Mouse (Mus musculus) R1 (cell line): ENCODE results near the gene Hnrnpa1.

Experiments used
- DNase-seq: peaks from one replicate; pipeline ENCODE4 v3.0.0-alpha.2; 2018; ENCODE audit warnings: low read depth, low spot score

Gene Hnrnpa1

DNA sequence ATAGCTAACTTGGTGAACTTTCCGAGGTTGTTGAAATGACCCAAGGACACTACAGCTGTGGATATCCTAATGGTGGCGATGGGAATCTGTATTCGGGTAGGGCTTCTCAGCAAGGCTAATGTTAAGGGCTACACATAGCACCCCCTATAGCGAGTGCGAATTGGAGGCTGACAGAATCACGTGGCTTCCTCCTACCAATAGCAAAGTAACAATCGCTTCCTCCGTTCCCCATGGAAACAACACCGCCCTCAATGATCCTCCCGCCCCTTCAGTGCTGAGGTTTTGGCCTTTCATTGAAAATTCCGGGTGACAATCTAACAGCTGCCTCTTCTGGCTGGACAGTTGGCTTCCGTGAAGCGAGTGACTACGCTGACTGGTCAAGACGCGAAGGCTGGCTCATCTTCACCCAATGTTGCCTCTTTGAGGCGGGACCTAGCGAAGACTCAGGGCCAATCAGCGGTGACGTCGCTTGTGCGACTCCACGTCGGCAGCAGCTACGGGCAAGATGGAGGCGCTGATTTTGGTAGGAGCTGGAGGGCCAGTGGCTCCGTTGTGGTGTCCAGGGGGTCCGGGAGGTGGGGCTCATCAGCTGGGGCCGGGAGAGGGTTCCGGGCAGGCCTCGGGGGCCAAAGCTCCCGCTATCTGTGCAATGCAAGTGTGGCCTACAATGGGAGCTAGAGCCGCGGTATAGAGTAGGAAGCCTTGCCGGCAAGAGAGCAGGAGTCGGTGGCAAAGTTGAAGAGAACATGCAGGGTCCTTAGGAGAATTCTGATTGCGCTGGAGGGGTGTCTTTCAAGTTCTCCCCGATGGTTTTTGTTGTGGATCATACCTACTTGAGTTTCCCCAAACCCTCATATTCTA lies 32.4 kb downstream of the Hnrnpa1 start, which contains the start of gene Copz1:
Copz1 (plus strand) TSS at position 296 of the 861 bp plus-strand sequence.
- peak; percentile 100 for DNase-seq

DNA sequence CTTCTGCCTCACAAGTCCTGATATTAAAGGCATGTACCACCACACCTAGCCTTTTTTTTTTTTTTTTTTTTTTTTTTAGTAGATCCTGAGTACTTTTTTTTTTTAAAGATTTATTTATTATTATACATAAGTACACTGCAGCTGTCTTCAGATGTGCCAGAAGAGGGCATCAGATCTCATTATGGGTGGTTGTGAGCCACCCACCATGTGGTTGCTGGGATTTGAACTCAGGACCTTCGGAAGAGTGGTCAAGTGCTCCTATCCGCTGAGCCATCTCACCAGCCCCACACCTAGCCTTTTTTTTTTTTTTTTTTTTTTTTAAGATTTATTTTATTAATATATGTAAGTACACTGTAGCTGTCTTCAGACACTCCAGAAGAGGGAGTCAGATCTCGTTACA lies 35.7 kb downstream of the Hnrnpa1 start:
- DNase-seq, result peak; percentile 50

DNA sequence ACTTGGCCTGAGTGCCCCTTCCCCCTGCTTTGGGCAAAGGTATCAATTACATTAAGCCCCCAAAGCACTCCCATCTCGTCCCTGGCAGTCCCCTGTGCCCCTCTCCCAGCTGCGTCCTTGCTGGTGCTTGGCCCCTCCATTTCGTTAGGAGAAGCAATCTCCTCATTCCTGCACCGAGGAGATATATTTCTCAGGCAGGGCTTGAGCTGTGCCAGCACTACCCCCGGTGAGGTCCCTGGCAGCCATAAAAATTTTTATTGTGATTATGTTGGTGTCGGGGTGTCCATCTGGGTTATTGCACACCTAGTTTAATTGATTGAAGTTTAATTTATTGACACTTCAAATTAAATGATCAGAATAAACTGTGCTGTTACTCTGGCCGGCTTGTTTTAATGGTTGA lies 37.7 kb downstream of the Hnrnpa1 start:
- DNase-seq, result no peak

DNA sequence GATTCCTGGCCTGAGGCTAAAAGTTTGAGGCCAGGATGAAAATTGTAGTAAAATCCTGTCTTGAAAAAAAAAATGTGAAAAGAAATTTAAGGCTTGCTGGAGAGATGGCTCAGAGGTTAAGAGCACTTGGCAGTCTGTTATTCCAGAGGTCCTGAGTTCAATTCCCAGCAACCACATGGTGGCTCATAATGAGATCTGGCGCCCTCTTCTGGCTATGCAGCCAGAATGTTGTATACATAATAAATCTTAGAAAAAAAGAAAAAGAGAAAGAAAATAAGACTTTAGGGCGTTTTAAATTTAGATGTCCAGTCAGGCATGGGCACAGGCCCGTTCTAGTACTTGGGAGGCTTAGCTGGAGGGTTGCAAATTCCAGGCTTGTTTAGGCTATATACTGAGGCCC lies 39.5 kb downstream of the Hnrnpa1 start:
- DNase-seq, result peak; percentile 60

DNA sequence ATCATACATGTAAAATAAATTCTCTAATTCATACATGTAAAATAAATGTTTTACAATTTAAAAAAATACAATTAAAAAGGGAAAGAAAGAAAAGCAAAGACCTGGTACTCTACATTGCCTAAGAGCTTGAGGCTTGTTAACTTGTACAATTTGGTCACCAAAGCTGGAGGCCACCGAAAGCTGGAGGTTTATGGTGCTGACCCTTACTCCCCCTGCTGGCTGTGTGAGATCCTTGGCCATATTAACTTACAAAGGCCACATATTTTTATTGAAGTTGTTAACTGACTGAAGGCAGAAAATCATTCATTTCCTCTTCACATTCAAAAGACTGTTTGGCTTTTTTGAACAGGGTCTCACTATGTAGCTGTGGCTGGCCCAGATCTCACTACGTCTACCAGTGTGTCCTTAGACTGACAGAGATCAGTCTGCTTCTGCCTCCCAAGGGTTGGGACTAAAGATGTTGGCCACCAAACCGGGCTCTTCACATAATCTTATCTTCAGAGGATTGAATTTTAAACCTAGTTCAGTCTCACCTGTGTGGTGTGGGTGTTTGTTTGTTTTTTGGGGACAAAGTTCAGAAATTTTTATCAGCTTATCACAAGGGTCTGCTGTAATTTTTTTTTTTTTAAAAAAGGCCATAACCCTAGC lies 40.7 kb downstream of the Hnrnpa1 start:
- peak; percentile 35 for DNase-seq

DNA sequence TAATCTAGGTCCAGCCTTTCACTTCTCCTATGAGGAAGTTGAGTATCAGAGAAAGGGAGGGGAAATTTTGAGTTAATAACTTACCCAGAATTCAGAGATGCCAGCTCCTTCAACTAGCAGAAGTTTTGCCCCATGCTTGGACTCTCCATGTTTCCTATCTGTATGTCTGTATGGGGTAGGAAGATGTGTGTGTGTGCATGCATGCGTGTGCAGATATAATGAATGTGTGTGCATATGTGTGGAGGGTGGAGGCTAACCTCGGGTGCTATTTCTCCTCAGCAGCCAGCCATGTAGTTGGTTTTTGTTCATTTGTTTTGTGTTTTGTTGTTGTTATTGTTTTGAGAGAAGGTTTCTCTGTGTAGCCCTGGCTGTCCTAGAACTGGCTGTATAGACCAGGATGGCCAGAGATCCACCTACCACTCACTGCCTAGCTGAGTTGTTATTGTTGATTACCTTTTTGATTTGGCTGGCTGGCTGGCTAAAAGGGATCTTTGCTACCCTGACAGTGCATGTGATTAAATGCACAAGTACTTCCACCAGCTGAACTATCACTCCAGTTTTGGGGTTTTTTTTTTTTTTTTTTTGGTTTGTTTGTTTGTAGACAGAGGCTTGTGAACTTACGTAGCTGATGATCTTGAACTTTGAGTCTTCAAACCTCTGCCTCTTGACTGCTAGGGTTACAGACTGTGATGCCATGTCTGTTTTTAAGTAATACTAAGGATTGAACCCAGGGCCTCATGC lies 41.4 kb downstream of the Hnrnpa1 start:
- no peak for DNase-seq

DNA sequence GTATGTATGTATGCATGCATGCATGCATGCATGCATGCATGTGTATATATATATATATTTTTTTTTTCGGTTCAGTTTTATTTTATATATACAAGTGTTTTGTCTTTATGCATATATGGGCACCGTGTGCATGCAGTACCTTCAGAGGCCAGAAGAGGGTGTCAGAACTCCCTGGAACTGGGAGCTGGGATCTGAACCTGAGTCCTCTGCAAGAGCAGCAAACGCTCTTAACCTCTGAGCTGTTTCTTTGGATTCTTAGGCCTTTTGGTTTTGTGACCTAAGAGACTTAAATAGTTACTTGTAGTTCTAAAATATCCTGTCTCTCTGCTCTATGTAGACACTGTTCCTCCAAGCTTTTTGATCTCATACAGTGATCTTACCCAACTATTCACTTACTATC lies 43.8 kb downstream of the Hnrnpa1 start:
- peak; percentile 73 for DNase-seq

DNA sequence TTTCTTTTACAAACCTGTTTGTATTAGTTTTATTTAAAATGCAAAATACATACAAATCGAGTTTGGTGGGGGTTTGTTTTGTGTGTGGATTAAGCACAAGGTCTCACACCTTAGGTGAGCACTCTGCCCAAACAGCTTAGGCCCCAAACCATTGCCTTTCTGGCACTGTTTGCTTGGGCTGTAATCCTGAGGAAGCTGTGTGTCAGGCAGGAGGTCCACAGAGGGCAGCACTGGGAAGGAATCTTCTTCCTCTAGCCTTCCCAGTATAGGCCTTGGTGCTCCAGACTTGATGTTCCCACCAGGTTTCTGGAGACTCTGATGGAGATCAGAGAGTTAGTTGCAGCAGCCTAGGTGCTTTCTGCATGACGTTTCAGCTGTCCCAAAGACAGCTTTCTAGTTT lies 44.4 kb downstream of the Hnrnpa1 start:
- DNase-seq, result no peak

DNA sequence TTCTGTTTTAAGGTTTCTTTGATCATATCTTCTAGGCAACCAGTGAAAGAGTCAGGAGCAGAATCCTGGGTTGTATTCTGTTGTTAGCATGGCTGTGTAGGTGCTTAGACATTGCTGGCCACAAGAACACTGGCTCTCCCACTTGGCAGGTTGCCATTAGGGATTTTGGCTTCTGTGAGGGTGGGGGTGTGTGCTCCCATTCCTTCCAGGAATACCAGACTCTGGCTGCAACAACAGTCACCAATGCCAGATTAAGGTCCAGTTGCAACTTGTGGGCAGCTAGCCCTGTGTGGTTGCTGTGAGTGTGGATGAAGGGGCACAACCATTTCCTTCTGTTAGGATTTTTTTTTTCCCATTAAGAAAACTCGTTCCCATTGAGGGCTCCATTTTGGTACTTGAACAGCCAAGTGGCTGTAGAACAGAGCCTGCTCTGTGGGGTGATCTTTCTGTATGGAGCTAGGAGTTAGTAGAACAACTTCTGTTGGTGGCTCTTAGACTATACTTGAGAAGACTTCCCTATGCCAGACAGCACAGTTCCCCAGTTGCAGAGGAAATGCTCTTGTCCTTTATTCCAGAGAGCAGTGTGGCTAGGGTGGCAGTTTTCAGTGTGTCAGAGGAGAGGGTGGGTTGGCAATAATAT lies 45.7 kb downstream of the Hnrnpa1 start:
- DNase-seq, result no peak

DNA sequence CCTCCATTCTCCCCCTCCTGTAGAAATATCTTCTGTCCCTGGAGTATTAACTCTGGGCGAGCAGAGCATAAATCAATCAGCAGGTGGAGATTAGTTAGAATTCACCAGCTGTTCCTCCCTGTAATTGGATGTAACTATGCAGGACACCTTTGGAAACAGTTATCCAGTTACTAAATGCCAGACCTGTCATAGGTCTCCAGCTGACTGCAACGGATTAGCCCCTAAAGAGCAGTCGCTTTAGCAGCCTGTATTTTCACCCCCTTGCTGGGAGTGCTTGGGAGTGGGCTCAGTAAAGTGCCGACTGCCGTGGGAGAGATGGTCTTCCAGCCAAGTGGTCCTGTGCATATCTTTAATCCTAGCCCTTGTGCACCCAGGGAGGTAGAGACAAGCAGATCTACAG lies 49.4 kb downstream of the Hnrnpa1 start:
- no peak for DNase-seq

DNA sequence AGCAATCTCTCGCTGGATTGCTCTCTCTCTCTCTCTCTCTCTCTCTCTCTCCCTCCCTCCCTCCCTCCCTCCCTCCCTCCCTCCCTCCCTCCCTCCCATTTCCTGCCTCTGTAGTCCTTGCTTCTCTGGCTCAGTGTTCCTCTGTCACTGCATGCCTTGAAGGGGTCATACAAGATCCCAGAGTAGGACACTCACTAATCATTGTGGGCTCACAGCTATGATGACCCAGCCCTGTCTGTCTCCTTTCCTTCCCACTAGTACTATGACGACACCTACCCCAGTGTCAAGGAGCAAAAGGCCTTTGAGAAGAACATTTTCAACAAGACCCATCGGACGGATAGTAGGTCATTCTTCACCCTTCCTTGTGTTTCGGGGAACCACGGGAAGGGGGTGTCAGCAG lies 50.2 kb downstream of the Hnrnpa1 start:
- no peak for DNase-seq

DNA sequence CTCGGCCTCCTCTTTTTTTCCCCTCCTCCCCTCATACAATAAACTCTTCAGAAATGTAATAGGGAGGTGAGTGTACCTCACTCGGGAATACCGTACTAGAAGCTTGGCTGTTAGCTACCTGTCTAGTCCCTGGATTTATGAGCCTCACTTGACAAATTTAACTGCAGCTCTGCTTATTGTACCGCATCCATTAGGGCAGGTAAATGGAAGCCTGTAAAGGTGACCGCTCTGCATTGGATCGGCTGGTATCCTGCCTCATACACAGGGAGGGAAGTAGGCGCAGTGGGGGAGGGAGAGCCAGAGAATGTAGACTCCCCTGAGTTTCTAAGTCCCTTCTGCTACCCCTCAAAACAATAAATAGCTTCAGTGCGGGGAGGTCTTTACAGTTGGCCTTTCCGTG lies 50.6 kb downstream of the Hnrnpa1 start:
- DNase-seq, result no peak

DNA sequence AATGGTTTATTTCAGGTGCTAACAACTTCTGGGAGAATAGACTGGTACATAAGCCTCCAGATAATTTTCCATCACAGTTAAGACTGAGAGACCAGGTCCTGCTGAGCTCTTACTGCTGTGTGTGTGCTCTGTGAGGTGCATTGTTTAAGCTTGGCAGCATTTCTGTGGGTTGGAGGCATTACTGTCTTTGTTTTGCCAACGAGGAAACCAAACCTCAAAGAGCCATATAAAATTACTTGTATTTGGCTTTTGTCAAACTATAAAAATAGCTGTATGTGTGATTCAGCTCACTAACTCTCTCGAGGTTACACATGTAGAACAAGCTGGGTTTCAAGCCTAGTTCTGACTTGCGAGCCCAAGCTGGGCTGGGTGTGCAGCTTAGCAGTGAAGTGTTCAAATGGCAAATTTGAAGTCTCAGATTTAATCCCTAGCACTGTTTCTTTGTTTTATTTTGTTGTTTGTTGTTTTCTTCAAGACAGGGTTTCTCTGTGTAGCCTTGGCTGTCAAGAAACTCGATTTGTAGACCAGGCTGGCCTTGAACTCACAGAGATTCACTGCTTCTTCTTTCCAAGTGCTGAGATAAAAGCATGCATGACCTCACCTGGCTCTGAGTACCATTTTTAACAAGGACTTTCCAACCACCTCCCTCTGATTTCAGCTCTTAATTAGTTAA lies 52.6 kb downstream of the Hnrnpa1 start:
- no peak for DNase-seq

DNA sequence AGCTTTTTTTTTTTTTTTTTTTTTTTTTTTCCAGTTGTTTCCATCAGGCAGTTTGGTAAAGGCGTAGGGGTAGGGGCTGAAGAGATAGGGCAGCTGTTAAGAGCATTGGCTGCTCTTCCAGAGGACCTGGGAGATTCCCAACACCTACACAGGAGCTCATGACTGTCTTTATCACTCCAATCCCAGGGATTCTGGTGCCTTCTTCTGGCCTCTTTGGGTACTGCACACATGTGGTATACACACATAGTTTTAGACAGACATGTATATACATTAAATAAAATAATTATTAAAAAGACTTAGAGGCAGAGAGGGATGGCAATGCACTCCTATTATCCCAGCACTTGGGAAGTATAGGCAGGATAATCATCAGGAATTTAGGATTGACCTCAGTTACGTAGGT lies 53.1 kb downstream of the Hnrnpa1 start:
- peak; percentile 56 for DNase-seq

DNA sequence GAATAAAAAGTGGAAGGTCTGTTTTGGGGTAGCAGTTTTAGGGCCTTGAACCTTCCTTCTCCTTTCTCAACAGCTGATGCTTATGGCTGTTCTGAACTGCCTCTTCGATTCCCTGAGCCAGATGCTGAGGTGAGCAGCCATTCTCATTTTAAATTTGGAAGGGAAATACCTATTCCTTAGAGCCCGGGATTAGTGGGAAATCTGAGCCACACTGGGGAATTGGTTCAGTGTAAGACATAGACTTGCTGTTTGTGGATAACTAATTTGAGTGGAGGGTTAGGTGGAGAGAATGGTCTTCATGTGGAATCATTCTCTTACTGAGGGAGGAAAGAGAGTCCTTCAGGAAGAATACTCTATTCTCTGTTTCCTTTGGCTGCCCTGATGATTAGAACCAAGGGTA lies 54.4 kb downstream of the Hnrnpa1 start:
- no peak for DNase-seq

DNA sequence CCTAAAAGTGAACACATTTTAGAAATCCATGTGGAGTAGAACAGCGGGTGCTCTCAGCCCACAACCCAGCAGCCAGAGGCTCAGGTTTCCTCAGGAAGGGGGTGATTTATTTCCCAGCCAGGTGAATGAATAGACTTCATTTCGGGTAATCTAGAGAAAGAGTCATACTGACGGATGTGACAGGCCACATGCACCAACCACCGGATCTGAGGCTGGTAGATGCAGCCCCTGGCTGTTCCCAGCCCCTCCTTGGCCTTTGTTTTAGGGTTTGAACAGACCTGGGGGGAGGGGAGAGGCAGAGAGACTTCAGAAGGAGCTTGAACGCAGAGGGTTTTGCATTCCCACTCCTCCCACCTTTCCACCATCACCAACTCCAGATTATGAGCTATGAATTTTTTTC lies 55.6 kb downstream of the Hnrnpa1 start:
- peak; percentile 72 for DNase-seq
